Mouse (Mus musculus): ENCODE measurements around the gene Plch1.

- no peak for TF ChIP-seq POLR2A (IDR thresholded peaks at IDR 0.05; ENCODE audit: borderline replicate concordance, extremely low read depth, low read depth, low read length)
- no peak for TF ChIP-seq CTCF (IDR thresholded peaks at IDR 0.05; ENCODE audit: insufficient read depth, low read length)
These were observed 527 bp downstream of the Plch1 start for GRCm38 (mm10) chr3:63898581-63899308.

Data from lung, adult 2 months (tissue).